Mouse (Mus musculus) right cerebral cortex, postnatal 4 days (tissue): ENCODE measurements at regions not wholly inside any gene's neighbourhood (a gene's known extent, or its start where the extent isn't known, plus 50 kb on each side); places are given as distances from the start of the nearest gene placed in this dataset.

ENCODE experiments used
- DNase-seq: peaks from one replicate; pipeline ENCODE4 v3.0.0-alpha.2; 2022

DNA sequence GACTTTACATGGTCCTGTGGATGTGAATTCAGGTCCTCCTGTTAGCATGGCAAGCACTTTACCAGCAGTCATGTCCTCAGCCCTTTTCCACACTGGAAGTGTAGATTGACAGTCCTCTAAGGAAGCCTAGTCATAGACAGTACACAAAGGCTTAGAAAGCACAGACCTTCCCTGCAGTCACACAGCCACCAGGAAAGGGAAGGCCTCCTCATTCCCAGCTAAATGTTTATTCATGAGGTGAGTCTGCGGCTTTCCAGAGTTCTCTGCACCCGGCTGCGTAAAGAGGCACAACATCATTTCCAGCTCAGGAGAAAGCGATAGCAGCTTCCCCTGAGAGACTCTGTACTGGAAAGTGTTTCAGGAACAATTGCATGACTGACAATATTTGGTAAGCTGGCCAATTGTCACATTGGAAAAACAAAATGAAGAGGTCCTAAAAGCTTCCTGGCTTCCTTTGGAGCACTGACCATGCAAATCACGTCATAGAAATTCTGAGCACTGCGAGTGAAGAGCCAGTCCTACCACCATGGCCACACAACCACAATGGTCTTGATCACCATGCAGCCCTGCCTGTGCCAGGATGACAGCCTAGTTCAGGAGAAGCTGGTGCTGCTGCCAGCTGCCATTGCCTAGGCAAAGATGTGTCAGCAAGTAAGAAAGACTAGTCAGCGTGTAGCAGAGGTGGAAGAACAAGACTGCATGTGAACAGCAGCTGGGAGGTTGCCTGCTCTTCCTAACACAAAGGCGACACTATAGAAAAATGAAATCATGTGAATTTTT, 252.2 kb upstream of the Tbl1xr1 start:
- no peak for DNase-seq

DNA sequence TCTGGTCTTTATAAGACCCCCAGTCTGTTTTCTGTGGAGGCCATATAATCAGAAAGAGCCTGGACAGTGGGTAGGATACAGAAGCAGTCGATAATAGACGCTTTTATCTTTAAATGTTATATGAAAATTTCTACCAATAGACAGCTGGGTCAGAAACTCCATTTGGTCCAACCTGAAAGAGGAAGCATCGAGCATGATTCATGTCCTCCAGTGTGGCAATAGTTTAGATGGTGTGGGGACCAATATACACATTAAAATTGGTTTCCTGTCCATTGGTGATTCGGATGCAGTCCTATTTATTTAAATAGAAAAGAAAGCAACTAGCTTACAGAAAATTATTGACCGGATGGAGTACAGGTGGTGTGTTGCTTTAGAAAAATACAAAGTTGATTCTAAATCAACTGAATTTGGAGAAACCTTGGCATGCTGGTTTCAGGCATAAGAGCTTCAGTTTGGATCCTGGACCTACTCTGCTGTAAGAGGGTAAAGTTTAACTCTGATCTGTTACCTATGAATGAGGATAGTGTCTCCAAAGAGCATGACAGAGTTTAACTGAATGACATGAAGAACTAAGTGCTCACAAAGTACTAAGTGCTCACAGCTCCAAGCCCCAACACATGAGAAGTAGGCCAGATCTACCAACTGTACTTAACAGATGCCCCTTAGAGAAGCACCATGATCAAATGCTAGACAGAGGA, 251.4 kb upstream of the Tbl1xr1 start:
- no peak for DNase-seq

DNA sequence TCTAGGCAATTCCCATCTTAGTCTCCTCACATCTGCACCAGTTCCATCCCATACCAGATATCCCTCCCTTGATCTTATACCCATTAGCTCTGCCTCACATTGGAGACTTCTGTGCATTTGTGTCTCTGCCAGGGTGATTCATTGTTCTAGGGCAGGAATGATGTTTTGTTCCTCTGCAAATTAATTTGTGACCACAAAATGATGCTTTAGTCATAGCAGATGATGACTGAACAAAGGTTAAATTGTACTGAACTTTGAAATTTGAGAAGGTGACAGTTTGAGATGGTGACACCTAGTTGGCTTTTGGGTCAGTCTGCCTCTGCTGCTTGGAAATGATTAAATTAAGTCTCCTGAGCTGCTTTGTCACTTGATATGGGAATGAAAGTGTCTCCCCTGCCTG, 248.8 kb upstream of the Tbl1xr1 start:
- no peak for DNase-seq

DNA sequence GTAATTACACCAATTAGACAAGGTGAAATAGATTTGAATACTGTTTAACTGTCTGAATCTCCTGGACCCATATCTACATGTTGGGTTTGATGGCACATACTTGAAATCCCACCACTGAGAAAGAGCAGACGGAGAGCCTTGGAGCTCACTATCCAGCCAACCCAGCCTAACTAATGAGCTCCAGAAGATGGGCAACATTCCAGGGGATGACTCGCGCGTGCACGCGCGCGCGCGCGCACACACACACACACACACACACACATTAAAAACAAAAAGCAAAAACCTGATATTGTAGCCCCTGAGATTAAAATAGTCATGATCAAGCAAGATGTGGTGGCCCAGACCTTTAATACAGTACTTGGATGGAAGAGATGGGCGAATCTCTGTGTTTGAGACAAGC, 243.3 kb upstream of the Tbl1xr1 start:
- DNase-seq, result no peak

DNA sequence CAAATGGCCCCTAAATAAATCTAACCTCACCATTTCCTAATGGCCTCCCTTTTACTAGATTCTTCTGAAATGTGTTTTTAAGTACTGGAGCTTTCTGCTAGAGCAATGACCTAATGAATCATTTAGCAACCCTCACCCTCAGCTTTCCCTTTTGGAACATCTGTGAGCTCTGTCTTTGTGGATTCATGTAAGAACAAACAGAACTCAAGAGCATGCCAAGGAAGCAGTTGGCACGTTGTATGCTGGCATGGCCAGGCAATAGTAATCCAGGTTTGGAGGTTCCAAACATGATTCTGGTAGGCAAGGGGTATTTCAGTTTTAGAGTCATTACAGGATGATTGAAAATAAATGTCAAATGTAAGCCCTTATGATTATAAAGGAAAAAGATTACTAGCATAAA, 240.9 kb upstream of the Tbl1xr1 start:
- DNase-seq, result no peak

DNA sequence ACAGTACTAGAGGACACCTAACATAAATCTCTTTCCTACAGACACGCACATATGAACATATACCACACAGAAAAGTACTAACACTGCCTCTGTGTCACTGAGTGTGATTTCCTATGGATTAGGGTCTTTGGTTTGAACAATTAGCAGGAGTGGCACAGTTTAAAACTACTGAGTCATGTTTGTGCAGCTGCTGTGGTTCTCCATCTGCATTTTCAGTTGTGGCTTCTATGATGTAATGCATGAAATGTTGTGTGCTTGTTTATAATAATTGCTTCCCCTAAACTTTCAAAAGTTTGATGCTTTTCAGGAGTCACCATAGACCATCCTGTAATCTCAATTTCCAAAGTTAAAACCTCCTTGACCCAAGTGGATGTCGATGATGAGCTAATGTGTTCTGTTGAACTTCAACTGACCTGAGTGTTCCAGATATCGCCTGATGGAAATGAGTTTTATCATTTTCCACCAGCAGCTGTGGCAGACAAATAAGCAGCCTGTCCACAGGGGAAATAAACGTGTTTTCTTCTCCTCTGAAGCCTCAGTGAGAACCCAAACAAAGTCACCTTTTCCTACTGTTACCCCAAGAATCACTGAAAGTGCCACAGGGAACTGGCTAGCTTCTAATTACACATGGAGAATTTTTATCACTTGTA, 239.0 kb upstream of the Tbl1xr1 start:
- DNase-seq, result no peak

DNA sequence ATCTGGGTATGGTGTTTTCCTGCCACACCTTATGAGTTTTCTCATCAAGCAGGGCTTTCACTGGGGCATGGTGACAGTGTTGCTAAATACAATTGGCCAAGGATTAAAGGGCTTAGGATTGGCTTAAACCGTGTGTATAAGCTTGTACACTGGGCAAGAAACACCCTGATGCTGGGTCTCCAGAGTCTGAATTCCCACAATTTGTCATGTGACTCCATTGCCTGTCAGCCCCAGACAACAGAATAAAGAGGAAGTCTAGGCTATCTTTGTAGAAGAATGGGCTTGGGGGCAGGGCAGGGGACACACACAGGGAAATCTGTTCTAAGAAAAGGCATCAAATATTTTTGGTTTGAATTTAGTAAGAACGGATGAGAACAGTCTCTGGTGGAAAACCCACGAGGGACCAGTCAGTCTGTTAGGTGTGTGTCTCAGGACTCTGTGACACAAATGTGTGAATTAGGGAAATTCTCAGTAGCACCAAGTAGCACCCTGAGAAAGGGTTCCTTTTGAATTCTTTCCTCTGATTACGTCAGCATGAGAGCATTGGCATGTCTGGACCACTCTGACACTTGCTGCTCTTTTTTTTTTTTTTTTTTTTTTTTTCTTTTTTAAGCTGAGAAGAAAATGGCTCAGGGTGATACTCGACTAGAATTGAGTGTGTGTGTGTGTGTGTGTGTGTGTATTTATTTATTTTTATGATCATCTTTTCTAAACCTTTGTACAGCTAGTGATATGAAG, 235.5 kb upstream of the Tbl1xr1 start:
- DNase-seq, result no peak

DNA sequence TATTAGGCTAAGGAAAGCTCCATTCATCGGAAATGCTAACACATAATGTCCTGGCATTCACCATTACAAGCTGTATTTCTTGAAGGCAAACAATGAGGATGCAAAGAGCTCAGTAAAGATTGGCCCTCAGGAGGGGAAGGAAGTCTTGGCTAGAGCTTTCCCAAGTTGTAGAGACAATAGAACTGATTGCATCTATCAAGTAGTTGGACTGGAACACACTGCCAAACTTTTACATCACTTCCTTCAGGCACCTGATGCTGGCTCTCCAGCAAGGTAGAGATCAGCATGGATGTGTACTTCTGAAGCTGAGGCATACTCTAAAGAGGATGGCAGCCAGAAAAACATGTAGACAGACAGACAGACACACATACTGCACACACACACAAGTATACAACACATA, 234.9 kb upstream of the Tbl1xr1 start:
- DNase-seq, result no peak

DNA sequence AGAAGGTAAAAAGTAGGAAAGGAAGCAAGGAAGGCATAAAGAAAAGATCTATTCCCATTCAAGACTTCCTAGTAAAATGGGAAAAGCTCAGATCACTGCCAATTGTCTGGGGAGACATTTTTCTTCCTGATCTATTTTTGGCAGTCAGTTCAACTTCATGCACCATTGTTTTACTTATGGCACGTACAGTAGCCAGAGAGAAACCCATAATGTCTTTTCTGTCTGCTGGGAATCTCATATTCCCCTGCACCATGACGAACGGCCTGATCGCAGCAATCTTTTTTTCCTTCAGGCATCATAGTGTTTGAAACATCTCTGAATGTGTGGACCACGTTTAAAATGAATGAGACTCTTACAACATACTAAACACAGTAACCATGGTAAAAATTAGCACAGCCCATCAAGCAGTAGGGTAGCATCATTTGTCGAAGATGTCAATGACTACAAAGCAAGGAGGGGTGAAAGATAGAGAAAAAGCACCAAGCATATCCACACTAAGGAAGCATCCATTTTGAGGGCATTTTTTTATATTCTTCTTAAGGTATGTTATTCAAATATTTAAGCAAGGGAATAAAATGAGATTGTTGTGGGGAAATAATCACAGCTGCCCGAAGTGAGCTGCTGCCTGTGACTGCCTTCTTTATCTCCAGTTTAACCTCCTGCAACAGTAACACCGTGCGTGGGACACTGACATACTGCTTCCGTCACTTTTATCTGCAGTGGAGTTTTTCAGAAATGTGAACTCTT, 233.7 kb upstream of the Tbl1xr1 start:
- no peak for DNase-seq

DNA sequence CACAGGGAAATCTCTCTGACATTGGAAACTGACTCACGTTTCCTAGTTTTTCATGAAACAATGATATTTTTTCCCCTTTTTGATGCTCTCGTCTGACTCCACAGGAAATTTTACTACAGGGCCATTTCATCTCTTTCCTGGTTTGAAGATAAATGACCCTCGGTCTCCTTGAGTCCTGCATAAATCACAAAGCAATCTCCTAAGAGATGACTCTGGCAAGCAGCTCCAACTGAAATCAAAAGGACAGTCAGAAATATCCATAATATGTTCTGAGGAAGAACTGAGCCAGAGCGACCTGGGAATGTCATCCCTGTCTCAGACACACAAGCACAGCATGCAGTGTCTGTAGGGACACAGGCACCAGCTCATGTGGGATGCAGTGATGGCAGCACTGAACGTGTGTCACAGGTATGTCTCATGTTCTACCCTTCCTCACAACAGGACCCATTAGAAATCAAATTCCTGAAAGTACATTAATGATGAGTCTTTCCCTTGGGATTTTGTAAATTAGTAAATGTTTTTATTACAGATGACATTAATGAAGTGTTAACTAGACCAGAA, 233.1 kb upstream of the Tbl1xr1 start:
- no peak for DNase-seq

DNA sequence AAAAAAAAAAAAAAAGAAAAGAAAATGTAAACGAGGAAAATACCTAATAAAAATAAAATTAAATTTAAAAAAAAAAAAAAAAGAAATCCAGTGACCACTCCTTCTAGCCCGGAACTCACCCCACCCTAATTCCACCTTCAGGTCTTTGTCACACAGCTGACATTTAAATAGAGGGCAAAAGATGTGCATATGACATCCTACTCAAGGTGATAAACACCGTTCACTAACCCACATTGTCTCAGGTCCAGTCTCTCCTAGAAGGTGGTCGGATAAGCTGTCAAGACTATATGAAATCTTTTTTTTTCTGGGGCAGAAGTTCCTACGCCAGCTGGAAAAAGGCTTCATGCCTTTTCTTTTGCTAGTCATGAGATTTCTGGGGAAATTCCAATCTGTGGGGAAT, 226.6 kb upstream of the Tbl1xr1 start:
- DNase-seq, result no peak

DNA sequence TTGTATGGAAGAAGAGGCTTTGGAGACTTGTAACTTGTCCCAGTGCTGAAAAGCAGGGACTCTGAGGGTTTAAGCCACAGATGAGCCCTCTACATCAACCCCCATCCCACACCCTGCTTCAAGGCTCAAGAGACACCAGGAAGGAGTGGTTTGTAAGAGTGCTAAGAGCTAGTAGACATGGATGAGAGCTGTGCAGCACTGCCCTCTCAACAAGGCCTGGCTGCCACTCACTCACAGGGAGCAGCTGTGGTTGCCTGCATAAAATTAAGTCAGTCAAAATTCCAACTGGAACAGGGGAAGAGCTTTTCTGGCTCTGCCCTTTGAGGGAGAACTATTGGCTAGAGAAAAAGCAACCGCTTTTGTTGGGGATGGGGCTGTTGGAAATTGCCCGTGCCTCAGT, 225.5 kb upstream of the Tbl1xr1 start:
- no peak for DNase-seq

DNA sequence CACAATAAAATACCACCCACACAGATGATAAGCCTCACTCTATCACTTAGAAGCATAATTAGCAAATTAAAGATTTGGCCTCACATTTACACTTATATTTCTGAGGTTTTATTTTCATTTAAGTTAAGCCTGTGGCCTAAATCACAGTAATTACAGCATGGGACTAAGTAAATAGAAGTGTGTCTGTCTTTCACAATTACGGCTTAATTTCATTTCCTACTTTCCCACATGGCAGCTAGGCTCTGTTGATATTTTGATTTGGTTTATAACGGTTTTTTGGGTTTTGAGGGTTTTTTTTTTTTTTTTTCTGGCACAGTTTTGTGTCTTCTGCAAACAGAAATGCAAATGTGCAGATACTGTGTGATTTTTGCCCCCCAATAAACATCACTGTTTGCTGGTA, 222.1 kb upstream of the Tbl1xr1 start:
- DNase-seq, result no peak

DNA sequence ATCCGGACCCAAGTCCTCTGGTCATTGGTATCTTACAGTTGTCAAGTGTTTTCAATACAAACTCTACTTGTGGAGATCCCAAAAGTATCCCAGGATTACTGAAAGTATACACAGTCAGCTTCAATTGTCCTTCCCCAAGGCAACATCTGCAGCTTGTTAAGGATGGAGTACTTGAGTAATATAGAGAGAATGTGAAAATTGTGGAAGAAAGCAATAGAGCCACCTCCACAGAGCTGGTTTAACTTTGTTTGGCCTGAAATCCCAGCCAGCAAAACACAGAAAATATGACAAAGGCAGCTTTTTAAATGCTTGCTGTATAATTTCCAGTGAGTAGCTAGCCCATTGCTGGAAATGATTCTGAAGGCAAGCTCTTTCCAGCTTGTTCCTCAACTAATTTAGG, 217.0 kb upstream of the Tbl1xr1 start:
- no peak for DNase-seq

DNA sequence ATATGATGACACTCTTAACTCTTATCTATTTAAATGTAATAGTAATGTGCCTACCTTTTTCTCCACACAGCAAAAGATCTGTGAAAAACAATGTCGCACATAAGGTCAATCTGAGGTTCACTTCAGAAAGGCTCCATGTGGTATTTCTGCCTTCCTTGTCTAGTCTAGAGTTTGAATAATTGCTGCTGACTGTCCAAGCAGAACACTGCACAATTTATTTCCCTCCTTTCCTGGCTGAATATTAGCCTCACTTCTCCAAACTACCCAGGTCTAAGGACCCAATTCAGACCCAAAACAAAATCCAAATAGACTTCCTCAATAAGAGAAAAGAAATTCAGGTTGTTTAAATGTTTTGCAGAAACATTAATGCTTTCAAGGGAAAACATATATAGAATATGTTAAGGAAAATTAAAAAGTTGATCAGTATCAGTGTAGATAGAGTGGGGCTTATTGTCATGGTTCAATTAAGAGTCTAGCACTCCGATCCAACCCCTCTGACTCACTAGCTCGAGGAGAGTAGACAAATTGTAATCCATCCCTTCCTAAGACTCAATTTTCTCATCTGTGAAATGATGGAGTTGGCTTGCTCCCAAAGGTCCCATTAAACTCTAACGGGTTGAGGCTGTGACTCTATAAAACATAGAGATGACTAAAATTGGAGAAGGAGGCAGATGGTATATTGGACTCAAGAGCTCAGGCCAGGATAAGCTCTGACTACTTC, 215.4 kb upstream of the Tbl1xr1 start:
- DNase-seq, result no peak

DNA sequence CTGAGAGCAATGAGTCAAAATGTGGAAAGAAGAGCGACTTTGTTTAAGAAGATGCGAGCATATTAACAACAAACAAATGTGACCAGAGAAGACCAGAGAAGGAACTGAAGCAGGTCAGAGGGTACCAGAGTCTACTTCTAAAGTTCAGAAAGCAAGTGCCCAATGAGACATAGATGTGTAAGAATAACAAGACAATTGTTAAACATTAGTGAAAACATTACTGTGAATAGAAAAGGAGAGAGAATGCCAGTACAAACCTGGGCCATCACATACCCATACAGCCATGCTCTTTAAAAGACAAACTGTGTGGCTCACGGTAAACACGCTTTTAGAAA, 214.8 kb upstream of the Tbl1xr1 start:
- no peak for DNase-seq

DNA sequence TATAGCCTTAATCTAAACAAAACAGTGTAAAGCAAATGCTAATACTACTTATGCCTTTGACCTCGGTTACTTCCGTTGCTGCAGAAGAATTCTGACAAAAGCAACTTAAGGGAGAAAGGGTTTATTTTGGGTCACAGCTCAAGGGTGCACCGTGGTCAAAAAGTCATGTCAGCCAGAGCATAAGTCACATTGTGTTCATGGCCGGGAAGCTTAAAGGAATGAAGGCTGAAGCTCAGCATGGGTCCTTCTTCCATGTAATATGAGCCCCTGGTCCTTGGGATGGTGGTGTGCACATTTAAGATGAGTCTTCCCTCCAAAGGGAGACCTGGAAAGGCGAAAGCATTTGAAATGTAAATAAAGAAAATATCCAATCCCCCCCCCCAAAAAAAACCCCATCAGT, 212.1 kb upstream of the Tbl1xr1 start:
- DNase-seq, result no peak

DNA sequence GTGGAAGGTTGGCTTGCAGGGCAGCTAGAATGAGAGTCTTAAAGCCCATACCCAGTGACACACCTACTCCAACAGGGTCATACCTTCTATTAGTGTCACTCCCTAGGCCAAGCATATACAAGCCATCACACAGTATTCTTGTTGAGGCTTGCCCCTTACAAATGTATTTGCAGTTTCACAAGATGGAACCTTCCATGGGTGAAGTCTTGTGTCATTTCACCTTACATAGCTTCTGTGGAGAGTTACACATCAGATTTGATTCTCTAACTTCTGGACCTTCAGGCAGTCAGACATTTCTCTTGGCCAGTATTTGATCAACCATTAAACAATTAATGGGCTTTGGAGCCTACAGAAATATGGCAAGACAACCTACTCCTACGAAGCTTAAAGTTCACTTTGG, 210.6 kb upstream of the Tbl1xr1 start:
- DNase-seq, result no peak

DNA sequence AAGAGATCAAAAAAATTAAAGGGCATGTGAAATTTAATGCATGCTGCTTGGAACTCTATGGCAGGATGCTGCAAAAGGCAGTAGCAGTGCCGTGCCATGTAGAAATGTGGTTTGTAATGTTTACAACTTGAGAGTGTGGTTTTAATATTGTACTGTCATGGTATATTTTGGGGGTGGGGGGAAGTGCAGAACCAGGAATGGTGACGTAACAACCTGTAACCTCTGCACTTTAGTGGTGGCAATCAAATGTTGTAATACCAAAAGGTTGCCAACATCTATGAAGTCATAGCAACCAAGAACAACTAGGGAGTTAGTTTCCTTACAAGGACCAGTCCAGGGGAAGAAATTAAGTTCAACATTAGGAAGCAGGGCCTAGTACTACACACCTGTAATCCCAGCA, 198.1 kb upstream of the Tbl1xr1 start:
- no peak for DNase-seq

DNA sequence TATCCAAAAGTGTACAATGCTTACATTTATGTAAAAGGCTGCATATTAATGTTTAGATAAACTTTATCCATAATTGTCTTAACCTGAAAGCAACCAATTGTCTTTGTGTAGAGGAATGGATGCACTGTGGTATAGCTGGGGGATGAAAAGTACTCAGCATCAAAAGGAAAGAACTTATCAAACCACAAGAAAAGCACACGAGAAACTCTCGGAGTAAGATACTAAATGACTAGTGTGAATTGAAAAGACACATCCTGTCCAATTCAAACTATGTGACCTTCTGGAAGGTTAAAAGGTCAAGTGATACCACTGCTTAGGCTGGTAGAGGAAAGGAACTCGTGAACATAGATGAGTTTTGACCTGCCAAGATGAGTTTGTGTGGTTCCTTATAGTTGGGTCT, 192.2 kb upstream of the Tbl1xr1 start:
- no peak for DNase-seq

DNA sequence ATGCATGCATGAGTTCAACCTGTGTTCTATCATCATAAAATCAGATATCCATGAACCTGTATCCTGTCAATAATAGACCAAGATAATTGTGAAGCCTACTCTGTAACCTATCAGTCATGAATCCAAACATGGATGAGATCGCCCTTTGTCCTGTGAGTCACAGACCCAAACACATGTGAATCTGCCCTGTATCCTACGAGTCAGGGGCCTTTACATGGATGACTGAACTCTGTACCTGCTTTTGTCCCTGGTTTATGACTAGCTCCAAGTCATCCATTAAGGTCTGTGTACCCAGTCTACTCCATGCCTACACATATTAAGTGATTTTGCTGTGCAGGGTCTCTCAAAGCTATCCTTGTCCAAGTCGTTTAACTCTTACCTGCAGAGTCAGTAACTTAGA, 187.7 kb upstream of the Tbl1xr1 start:
- no peak for DNase-seq
